Mouse (Mus musculus) olfactory bulb, adult 2 months (tissue): ENCODE measurements around the gene Csf2rb2. TPM values are rescaled to one million over a fixed set of nuclear protein-coding genes. Genes with fewer than 3 reads are reported as not detected.
"Not testable (repeated sequence)": the region's sequence is repeated elsewhere in the genome, so short reads cannot be mapped to it uniquely, and the experiment has no call there.

Experiments
- H3K27ac ChIP-seq: fragments of 200-500 bp; 2 replicates; pipeline ENCODE4 v1.5.1; 2012; ENCODE audit warnings: low read depth, low read length; ENCODE audit not compliant: insufficient read depth
- H3K4me1 ChIP-seq: fragments of 200-500 bp; 2 replicates; pipeline ENCODE4 v1.6.1; 2012; ENCODE audit warnings: low read length; ENCODE audit not compliant: control insufficient read depth, insufficient read depth
- H3K4me3 ChIP-seq: fragments of 200-500 bp; 2 replicates; pipeline ENCODE4 v1.5.1; 2012; ENCODE audit warnings: mild to moderate bottlenecking, low read depth, low read length, moderate library complexity; ENCODE audit not compliant: insufficient read depth
- CTCF ChIP-seq: fragments of 200-500 bp; IDR thresholded peaks from 2 replicates; pipeline ENCODE4 v1.5.1; 2012; ENCODE audit warnings: low read depth, mild to moderate bottlenecking, low read length, moderate library complexity; ENCODE audit not compliant: insufficient read depth
- POLR2A ChIP-seq: fragments of 200-500 bp; IDR thresholded peaks from 2 replicates; pipeline ENCODE4 v1.6.1; 2012; ENCODE audit warnings: mild to moderate bottlenecking, low read depth, low read length, moderate library complexity; ENCODE audit not compliant: insufficient read depth
- WGBS: fragments of 180-500 bp; shearing (Covaris S2); methylation state at CpG from one replicate; pipeline ENCODE4 v1.1.7; 2018; 5-methylcytosine and 5-hydroxymethylcytosine counted together
- polyA plus RNA-seq: library from polyadenylated mRNA; stranded (reverse); fragments of >200 nt; gene quantifications from 2 replicates; pipeline ENCODE4 v1.2.4, GENCODE M21; 2012; ENCODE audit warnings: low replicate concordance; ENCODE audit not compliant: missing spikeins, insufficient read depth, insufficient read length

Csf2rb2 gene
- not detected in 2 replicates for polyA plus RNA-seq

DNA sequence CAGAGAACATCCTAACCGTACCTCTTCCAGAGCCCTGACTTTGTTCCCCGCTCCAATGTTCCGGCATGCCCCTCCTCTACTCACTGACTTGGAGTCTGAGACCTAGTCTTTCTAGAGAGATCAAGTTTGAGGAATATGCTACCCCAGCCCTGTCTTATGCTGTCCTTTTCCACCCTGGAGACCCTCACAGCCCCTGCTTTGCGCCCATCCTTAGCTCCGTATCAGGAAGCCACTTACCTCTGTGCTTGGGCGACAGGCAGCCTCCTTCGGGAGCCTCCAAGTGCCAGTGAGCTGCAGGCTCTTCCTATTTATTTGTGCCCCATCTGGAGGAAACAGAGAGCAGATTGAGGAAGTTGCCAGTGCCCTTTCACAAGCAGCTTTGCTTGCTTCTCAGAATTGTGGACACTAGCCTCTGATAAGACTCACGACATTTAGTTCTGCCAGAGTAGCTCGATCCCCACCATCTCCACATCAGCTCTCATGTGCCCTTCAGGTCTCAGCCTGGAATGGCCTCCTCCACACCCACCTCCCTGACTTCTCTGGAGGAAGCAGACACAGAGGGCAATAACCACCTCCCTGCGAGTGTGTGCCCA, at the start of gene Csf2rb2:
Gene Csf2rb2, minus strand, starts transcription at position 381 of the 593 bp plus-strand sequence.
- H3K4me1 ChIP-seq, result no peaks in the 10 kb centered on the region
- 90% methylated on average over 10 of the region's 10 CpGs for WGBS
- TF ChIP-seq CTCF (no peak), POLR2A (no peak)
- no peak within 1 kb of the TSS for H3K4me3 ChIP-seq
- no peak within 1 kb of the TSS for H3K27ac ChIP-seq

DNA sequence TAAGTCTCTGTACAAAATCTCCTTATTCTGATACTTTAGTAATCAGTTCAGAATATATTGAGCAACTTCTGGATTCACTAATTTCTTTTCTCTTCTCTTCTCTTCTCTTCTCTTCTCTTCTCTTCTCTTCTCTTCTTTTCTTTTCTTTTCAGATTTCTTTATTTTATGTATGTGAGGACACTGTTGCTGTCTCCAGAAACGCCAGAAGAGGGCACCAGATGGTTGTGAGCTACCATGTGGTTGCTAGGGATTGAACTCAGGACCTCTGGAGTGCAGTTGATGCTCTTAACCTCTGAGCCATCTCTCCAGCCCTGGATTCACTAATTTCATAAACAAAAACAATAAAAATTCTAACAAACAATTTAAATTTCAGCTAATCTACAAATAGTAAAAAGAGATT, 49.4 kb upstream of the Csf2rb2 start:
- no peak overlapping the region for H3K4me3 ChIP-seq
- H3K4me1 ChIP-seq, result no peaks in the 10 kb centered on the region
- WGBS, result 0% methylated on average over 1 of the region's 1 CpGs
- no peak for TF ChIP-seq POLR2A
- TF ChIP-seq CTCF, result no peak
- no peak overlapping the region for H3K27ac ChIP-seq

GRCm38 (mm10) chr15:78351586-78352165, 46.2 kb upstream of the Csf2rb2 start:
- TF ChIP-seq POLR2A (no peak), CTCF (no peak)
- H3K4me3 ChIP-seq, result no peak overlapping the region
- 71% methylated on average over 3 of the region's 3 CpGs for WGBS
- no peak overlapping the region for H3K27ac ChIP-seq
- H3K4me1 ChIP-seq, result no peaks in the 10 kb centered on the region

DNA sequence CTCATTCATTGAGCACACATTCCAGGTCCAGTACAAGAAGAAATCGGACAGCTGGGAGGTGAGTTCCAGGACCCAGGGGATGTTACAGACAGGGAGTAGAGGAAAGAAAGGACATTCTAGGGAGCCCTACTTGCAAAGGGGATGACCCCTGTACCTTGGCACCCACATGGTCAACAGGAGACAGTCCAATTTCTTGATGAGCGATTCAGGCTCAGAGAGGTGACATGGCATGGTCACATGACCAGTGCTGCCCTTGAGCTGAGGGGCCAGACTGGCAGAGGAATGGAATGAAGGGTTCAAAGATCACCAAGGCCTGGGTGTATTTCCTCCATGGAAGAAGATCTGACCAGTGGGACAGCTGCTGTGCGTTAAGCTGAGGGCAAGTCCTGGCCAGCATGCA, 39.0 kb upstream of the Csf2rb2 start:
- 95% methylated on average over 3 of the region's 3 CpGs for WGBS
- no peak for TF ChIP-seq POLR2A
- TF ChIP-seq CTCF, result no peak
- no peak overlapping the region for H3K27ac ChIP-seq
- no peaks in the 10 kb centered on the region; the same call in 1 of the 2 replicates for H3K4me1 ChIP-seq
- H3K4me3 ChIP-seq, result no peak overlapping the region

GRCm38 (mm10) chr15:78343683-78344082, 38.2 kb upstream of the Csf2rb2 start:
- Histone ChIP-seq H3K4me1 (no peaks in the 10 kb centered on the region; the same call in 1 of the 2 replicates), H3K27ac (no peak overlapping the region), H3K4me3 (no peak overlapping the region)
- TF ChIP-seq POLR2A (no peak), CTCF (no peak)
- WGBS, result 18% methylated on average over 1 of the region's 1 CpGs

- not testable (repeated sequence) for H3K27ac ChIP-seq, H3K4me3 ChIP-seq, H3K4me1 ChIP-seq
- 84% methylated on average over 6 of the region's 7 CpGs for WGBS
Observed at GRCm38 (mm10) chr15:78340919-78341318, 35.4 kb upstream of the Csf2rb2 start.

GRCm38 (mm10) chr15:78339627-78340423, 34.3 kb upstream of the Csf2rb2 start:
- peak; percentile 63 for TF ChIP-seq CTCF
- H3K4me3 ChIP-seq, H3K4me1 ChIP-seq, H3K27ac ChIP-seq: not testable (repeated sequence)
- WGBS, result 21% methylated on average over 7 of the region's 7 CpGs

- no peaks in the 10 kb centered on the region for H3K4me1 ChIP-seq
- TF ChIP-seq CTCF (no peak), POLR2A (no peak)
- 88% methylated on average over 3 of the region's 3 CpGs for WGBS
Observed at GRCm38 (mm10) chr15:78334380-78334779, 28.9 kb upstream of the Csf2rb2 start.

GRCm38 (mm10) chr15:78332981-78333380, 27.5 kb upstream of the Csf2rb2 start:
- Histone ChIP-seq H3K4me1 (no peaks in the 10 kb centered on the region), H3K4me3 (no peak overlapping the region), H3K27ac (no peak overlapping the region)
- TF ChIP-seq CTCF, result no peak
- no peak for TF ChIP-seq POLR2A
- 67% methylated on average over 6 of the region's 6 CpGs for WGBS

More at GRCm38 (mm10) chr15:78334380-78334779, 28.9 kb upstream of the Csf2rb2 start:
- H3K4me3 ChIP-seq, result no peak overlapping the region
- no peak overlapping the region for H3K27ac ChIP-seq
